Mouse (Mus musculus): ENCODE data around the gene Fcamr. TPM values are rescaled to one million over a fixed set of nuclear protein-coding genes. Genes with fewer than 3 reads are reported as not detected.
A peak's percentile ranks its signal among the peaks of the same experiment; 100 is the strongest.

Fcamr gene
- polyA plus RNA-seq (2016; fragmentation: Nextera tagmentation; extraction: Ambion mirVana): not detected in 2 replicates

DNA sequence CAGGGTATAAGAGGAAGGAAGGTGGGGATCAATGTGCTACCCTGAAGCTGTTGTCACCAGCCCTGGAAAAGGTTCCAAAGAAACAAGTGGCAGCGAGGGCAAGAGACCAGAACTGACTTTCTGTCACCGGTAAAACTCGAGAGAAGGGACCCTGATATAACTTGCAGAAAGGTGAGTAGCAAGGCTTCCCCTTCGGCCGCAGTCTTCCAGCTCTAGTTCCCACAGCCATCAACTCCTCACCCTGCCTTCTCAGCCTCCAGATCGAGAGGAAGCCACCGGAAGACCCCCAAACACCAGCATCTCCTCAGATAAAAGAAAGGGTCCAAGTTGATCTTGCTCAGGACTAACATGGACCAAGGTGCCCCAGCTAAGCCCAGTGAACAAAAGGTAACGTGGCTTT lies at the start of gene Fcamr:
Gene Fcamr (plus strand): TSS at position 301 of the 400 bp plus-strand sequence.
- WGBS (ENCODE audit: insufficient replicate concordance): 72% methylated on average over 8 of the region's 8 CpGs
- Histone ChIP-seq H3K9me3 (replicated peaks) (no peaks in the 10 kb centered on the region), H3K4me3 (no peak within 1 kb of the TSS), H3K27me3 (replicated peaks) (peaks cover 11% of the 10 kb centered on the region; the same call in 1 of the 2 replicates), H3K4me2 (no peak within 1 kb of the TSS), H3K9ac (no peak within 1 kb of the TSS), H3K36me3 (no peaks in the 10 kb centered on the region), H3K4me1 (no peaks in the 10 kb centered on the region), H3K27ac (no peak within 1 kb of the TSS)
- ATAC-seq: no peak

DNA sequence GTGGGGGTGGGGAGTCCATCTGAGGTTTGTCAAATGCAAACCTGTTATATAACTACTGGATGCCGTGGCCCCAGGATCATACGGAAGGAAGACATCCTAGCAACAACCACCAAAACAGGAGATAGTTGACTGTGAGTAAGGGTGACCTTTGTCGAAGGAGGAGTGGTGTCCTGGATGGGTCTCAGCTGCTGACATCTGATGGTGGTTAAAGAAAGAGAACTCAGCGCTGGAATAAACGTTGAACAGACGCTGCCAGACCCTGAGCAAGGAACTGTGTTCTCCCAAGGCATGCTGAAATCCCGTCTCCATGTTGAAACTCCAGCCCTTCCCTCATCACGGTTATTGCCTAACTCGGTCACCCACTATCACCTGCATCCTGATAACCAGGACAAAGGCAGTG lies 41.0 kb upstream of the Fcamr start:
- peaks cover 22% of the 10 kb centered on the region for H3K4me1 ChIP-seq
- no peak overlapping the region for H3K9ac ChIP-seq
- no peak overlapping the region for H3K27ac ChIP-seq
- H3K4me3 ChIP-seq: no peak overlapping the region
- no peak overlapping the region for H3K4me2 ChIP-seq
- no peaks in the 10 kb centered on the region for H3K36me3 ChIP-seq
- WGBS (ENCODE audit: insufficient replicate concordance): 58% methylated on average over 9 of the region's 9 CpGs
- no peaks in the 10 kb centered on the region for H3K9me3 ChIP-seq (replicated peaks)
- no peaks in the 10 kb centered on the region for H3K27me3 ChIP-seq (replicated peaks)
- ATAC-seq: no peak

DNA sequence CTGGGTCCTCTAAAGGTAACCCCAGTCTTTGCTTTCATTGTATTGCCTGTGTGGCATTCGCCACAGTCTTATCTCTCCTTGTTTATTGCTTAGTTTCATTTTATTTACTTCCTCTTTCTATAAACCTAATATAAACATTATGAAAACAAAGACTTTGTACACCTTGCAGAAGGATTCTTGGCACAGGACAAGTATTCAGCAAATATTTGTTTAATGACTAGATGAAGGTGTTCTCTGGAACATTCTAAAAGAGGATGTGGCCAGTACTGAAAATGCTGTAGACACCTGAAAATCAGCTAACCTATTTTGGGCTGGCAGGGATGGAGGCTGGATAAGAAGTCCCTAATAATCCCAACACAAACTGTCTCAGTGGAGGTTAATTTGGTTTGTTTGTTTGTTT lies 39.1 kb upstream of the Fcamr start:
- H3K4me1 ChIP-seq: peaks cover 25% of the 10 kb centered on the region
- H3K27me3 ChIP-seq (replicated peaks): no peaks in the 10 kb centered on the region
- H3K9ac ChIP-seq: no peak overlapping the region
- no peak overlapping the region for H3K4me2 ChIP-seq
- H3K36me3 ChIP-seq: no peaks in the 10 kb centered on the region
- 71% methylated on average over 1 of the region's 1 CpGs for WGBS (ENCODE audit: insufficient replicate concordance)
- ATAC-seq: no peak
- no peak overlapping the region for H3K4me3 ChIP-seq
- H3K9me3 ChIP-seq (replicated peaks): no peaks in the 10 kb centered on the region
- no peak overlapping the region for H3K27ac ChIP-seq

DNA sequence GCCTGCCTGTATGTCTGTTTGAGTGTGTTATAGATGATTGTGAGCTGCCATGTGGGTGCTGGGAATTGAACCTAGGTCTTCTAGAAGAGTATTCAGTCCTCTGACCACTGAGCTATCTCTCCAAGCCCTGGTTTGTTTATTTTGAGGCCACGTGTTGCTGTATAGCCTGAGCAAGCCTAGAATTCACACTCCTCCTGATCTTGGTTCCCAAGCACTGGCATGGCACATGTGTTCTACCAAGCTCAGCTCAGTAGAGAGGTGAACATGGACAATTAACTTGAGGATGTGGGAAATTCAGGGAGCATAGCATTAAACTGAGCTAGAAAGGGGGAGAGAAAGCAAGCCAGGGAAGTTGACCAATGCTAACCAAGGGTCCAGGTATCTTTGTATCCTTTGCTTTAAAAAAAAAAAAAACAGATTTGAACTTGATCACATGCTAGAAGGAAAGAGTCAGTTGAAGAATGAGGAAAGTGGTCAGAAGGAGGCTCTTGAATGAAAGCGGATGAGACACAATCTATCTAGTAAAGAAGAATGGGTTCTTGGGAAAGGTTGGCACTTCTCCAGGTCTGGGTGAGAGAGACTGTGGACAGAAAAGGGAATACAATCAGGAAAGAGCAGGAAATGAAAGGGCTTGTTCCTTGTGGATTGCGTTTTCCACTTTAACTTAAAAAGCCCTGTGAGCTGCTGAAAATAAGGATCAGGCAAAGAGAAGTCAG lies 38.5 kb upstream of the Fcamr start:
- H3K4me3 ChIP-seq: no peak overlapping the region
- H3K4me2 ChIP-seq: no peak overlapping the region
- H3K27ac ChIP-seq: no peak overlapping the region
- no peak overlapping the region for H3K9ac ChIP-seq
- no peaks in the 10 kb centered on the region for H3K36me3 ChIP-seq
- no peaks in the 10 kb centered on the region for H3K9me3 ChIP-seq (replicated peaks)
- 71% methylated on average over 3 of the region's 3 CpGs for whole genome bisulfite sequencing (ENCODE audit: insufficient replicate concordance)
- no peaks in the 10 kb centered on the region for H3K27me3 ChIP-seq (replicated peaks)
- no peak for ATAC-seq
- H3K4me1 ChIP-seq: peaks cover 31% of the 10 kb centered on the region

DNA sequence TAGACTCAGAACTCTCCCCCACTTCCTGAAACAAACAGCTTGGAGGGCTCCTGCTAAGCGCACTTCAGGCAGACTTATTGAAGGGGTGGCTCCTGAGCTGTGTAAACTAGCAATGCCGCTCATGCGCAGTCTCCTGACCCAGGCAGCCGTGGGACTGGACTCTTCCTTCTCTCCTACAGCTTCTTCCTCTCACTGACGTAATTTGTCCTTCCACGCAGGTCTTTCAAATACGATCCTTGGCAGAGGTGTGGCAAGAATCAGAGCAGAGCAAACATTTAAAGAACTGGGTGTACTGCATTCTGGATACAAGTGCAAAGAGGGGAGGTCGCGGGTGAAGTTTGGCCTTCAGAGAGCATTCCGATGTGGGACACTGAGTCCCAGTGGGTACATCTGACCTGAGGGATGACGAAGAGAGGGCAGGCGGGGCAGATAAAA lies 36.7 kb upstream of the Fcamr start:
- H3K4me2 ChIP-seq: no peak overlapping the region
- H3K27me3 ChIP-seq (replicated peaks): no peaks in the 10 kb centered on the region
- H3K36me3 ChIP-seq: no peaks in the 10 kb centered on the region
- H3K4me3 ChIP-seq: no peak overlapping the region
- WGBS (ENCODE audit: insufficient replicate concordance): 72% methylated on average over 12 of the region's 12 CpGs
- H3K9me3 ChIP-seq (replicated peaks): no peaks in the 10 kb centered on the region
- H3K27ac ChIP-seq: 0 out of 2 replicates have a peak overlapping the region, but pooled peaks have one; percentile 13
- ATAC-seq: no peak
- no peak overlapping the region for H3K9ac ChIP-seq
- H3K4me1 ChIP-seq: peaks cover 33% of the 10 kb centered on the region

DNA sequence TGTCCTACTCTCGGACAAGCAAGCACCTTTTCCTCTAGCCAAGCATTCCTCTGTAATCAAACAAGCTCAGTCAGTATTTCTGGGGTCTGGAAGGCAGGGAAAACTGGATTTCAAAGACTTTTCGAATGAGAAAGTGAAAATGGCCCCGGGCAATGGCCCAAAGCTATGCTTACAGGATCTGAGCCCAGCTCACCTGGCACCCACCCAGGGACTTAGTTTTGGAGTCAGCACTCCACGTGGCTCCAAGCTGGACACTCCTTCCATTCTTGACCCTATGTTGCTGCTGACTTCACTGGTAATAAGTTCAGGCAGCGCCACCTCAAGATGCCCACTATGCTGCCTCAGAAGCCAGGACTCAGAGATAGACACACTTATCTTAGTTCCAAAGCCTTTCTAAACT lies 33.6 kb upstream of the Fcamr start:
- Histone ChIP-seq H3K4me1 (peaks cover 24% of the 10 kb centered on the region), H3K4me3 (no peak overlapping the region), H3K9me3 (replicated peaks) (no peaks in the 10 kb centered on the region), H3K4me2 (no peak overlapping the region), H3K9ac (no peak overlapping the region), H3K27me3 (replicated peaks) (no peaks in the 10 kb centered on the region), H3K27ac (no peak overlapping the region), H3K36me3 (no peaks in the 10 kb centered on the region)
- WGBS (ENCODE audit: insufficient replicate concordance): 76% methylated on average over 5 of the region's 5 CpGs
- no peak for ATAC-seq

DNA sequence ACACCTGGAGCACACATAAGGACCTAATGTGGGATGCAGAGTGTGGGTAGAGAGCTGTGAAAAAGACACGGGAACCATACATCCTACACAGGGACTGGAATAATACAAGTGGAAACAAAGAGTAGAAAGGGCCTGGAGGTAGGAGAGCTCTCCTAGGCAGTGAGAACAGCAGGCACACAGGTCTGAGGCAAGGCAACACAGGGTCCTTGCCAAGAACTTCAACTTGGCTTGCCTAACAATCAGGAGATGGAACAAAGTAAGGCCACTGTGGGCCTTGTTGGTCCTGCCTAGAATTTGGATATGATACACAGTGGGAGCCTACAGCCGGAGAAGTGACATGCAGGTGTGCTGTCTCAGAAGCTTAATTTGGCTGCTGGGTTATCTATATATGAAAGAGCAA lies 30.8 kb upstream of the Fcamr start:
- no peak for ATAC-seq
- no peak overlapping the region for H3K4me2 ChIP-seq

DNA sequence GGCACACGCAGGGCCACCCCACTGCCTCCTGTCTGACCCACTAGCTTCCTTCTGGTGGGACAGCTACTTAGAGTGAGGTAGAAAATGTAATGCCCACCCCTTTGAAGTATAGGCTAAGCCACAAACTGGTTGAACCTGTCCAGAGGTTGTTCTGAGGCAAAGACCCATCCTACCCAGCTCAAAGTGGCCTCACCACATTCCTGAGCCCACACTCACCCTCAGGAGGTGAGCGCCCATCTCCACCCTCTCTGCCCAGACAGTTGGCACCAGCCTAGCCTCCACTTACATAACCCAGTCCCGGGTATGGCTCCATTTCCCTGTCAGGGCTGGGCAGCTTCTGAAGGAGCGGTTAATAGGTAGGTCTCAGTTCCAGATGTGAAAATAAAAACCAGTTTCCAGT lies 30.2 kb upstream of the Fcamr start:
- no peaks in the 10 kb centered on the region for H3K9me3 ChIP-seq (replicated peaks)
- peaks cover 8% of the 10 kb centered on the region for H3K4me1 ChIP-seq
- no peaks in the 10 kb centered on the region for H3K36me3 ChIP-seq
- H3K27me3 ChIP-seq (replicated peaks): no peaks in the 10 kb centered on the region
- WGBS (ENCODE audit: insufficient replicate concordance): 70% methylated on average over 4 of the region's 4 CpGs
- H3K4me3 ChIP-seq: no peak overlapping the region
- H3K9ac ChIP-seq: no peak overlapping the region
- no peak overlapping the region for H3K4me2 ChIP-seq
- ATAC-seq: no peak
- no peak overlapping the region for H3K27ac ChIP-seq

More for the DNA sequence above, 30.8 kb upstream of the Fcamr start:
- H3K4me1 ChIP-seq: peaks cover 8% of the 10 kb centered on the region
- no peaks in the 10 kb centered on the region for H3K9me3 ChIP-seq (replicated peaks)
- no peak overlapping the region for H3K4me3 ChIP-seq
- WGBS (ENCODE audit: insufficient replicate concordance): 77% methylated on average over 2 of the region's 2 CpGs
- H3K27me3 ChIP-seq (replicated peaks): no peaks in the 10 kb centered on the region
- no peak overlapping the region for H3K9ac ChIP-seq
- H3K36me3 ChIP-seq: no peaks in the 10 kb centered on the region
- H3K27ac ChIP-seq: no peak overlapping the region

DNA sequence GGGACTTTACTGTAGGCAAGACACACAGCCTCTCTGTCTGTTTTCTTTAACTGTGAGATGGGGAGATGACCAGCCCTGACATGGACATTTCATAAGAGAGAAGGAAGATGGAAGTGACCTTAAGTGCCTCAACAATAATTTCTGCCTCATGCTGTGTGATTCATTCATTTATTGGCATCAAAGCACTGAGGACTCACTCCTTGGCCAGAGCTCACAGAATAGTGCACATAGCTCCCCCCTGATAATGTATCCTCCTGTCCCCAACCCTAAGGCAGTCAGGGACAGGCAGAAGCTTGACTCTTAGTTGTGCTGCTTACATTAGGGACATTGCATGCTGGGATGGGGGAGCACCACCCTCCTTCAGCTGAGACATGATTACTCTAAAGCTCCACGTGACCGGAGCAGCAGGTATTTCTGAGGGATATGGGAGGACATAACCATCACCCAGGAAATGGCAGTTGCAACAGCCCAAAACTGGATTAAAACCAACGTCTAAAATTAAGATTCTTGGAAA lies 29.7 kb upstream of the Fcamr start:
- Histone ChIP-seq H3K36me3 (no peaks in the 10 kb centered on the region), H3K9me3 (replicated peaks) (no peaks in the 10 kb centered on the region), H3K27me3 (replicated peaks) (no peaks in the 10 kb centered on the region), H3K4me1 (peaks cover 8% of the 10 kb centered on the region), H3K9ac (no peak overlapping the region), H3K4me2 (no peak overlapping the region), H3K27ac (no peak overlapping the region), H3K4me3 (no peak overlapping the region)
- no peak for ATAC-seq
- WGBS (ENCODE audit: insufficient replicate concordance): 61% methylated on average over 3 of the region's 3 CpGs

DNA sequence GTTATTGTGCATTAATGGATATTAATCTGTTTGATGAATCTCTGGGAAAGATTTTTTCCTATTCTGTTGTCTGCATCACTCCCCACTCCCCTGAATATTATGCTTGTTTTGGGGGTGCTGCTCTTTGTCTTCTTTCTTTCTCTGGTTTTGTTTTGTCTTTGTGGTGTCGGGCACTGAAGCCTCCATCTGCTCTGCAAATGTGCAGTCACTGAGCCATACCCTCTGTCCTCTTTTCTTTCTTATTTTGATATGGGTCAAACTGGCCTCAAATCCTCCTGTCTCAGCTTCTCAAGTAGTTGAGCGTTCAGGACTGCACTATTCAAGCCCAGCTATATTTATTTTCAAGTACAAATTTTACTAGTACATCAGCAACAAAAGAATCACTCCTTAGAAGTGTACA lies 25.5 kb upstream of the Fcamr start:
- Histone ChIP-seq H3K9ac (no peak overlapping the region), H3K27ac (no peak overlapping the region), H3K4me1 (no peaks in the 10 kb centered on the region), H3K9me3 (replicated peaks) (no peaks in the 10 kb centered on the region), H3K4me3 (no peak overlapping the region), H3K36me3 (no peaks in the 10 kb centered on the region), H3K27me3 (replicated peaks) (peaks cover 5% of the 10 kb centered on the region; the same call in 1 of the 2 replicates), H3K4me2 (no peak overlapping the region)
- 74% methylated on average over 2 of the region's 2 CpGs for WGBS (ENCODE audit: insufficient replicate concordance)
- no peak for ATAC-seq

DNA sequence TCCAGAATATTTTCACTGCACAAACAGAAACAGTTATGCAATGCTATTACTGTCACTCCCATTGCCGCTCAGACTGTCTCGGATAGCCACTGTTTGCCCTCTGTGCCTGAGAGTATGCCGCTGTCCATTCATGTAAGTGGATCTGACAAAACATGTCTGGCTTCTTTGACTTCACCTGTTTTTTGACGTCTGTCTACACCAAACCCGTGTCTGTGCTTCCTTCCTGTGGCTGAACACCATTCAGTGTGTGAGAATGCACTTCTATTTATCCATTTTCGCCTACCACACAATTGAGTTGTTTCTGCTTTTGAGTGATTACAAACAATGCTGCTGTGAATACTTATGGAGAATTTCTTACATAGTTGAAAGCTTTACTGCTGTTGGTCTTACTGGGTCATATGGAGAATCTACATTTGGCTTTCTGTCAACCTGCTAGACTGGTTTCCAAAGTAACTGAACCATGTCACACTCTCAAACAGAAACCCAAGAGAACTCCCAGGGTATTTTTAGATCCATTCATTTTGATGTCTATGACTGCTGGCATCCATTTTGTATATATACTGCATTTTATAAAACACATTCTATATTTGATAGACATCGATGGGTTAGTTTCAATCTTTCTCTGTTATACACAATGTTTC lies 24.9 kb upstream of the Fcamr start:
- Histone ChIP-seq H3K4me3 (no peak overlapping the region), H3K4me2 (no peak overlapping the region), H3K27ac (no peak overlapping the region), H3K9me3 (replicated peaks) (no peaks in the 10 kb centered on the region), H3K4me1 (no peaks in the 10 kb centered on the region), H3K27me3 (replicated peaks) (peaks cover 5% of the 10 kb centered on the region; the same call in 1 of the 2 replicates), H3K9ac (no peak overlapping the region), H3K36me3 (no peaks in the 10 kb centered on the region)
- no peak for ATAC-seq
- 59% methylated on average over 7 of the region's 7 CpGs for WGBS (ENCODE audit: insufficient replicate concordance)

DNA sequence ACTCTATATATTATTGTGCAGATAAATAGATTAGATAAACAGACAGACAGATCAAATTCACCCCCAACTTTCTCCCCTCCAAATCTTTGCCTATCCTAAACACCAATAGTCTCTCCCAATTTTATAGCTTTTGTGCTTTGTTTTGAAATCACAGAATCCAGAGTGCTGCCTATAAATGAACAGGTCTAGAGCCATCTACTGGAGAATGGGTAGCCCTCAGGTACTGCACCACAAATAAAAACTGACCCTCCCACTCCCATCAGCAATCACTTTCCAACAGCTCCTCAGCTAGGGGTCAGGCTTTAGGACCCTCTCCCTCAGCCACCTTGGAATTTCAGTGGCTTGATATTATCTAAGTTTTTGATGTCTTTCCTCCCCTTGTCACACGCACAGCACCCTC lies 24.1 kb upstream of the Fcamr start:
- peak; percentile 59 for ATAC-seq
- 74% methylated on average over 1 of the region's 1 CpGs for WGBS (ENCODE audit: insufficient replicate concordance)

More for the DNA sequence above, 24.1 kb upstream of the Fcamr start:
- H3K4me1 ChIP-seq: no peaks in the 10 kb centered on the region
- H3K27me3 ChIP-seq (replicated peaks): peaks cover 5% of the 10 kb centered on the region
- no peak overlapping the region for H3K4me3 ChIP-seq
- no peaks in the 10 kb centered on the region for H3K9me3 ChIP-seq (replicated peaks)
- no peak overlapping the region for H3K27ac ChIP-seq
- no peaks in the 10 kb centered on the region for H3K36me3 ChIP-seq
- H3K4me2 ChIP-seq: no peak overlapping the region
- H3K9ac ChIP-seq: no peak overlapping the region
